Mouse (Mus musculus): Measurements from ENCODE around the gene Ifngr1. TPM values are rescaled to one million over a fixed set of nuclear protein-coding genes. Genes with fewer than 3 reads are reported as not detected.

Gene Ifngr1
- polyA plus RNA-seq (2015; fragmentation: Nextera tagmentation; extraction: Ambion mirVana), result 22.3 and 23.1 TPM in 2 replicates

GRCm38 (mm10) chr10:19591641-19592441, at the start of gene Ifngr1:
Gene Ifngr1 (plus strand): TSS chr10:19591949.
- under 1% methylated on average over 52 of the region's 52 CpGs for WGBS
- no peaks in the 10 kb centered on the region for H3K36me3 ChIP-seq
- H3K4me1 ChIP-seq (replicated peaks), result peaks cover 12% of the 10 kb centered on the region
- H3K27ac ChIP-seq (replicated peaks), result peak within 1 kb of the TSS; percentile 66
- H3K9me3 ChIP-seq, result no peaks in the 10 kb centered on the region
- peak within 1 kb of the TSS; percentile 89 for H3K4me2 ChIP-seq
- ATAC-seq (ENCODE audit: low FRiP score, low read depth), result peak; percentile 100
- H3K27me3 ChIP-seq, result no peaks in the 10 kb centered on the region
- H3K4me3 ChIP-seq, result peak within 1 kb of the TSS; percentile 60
- H3K9ac ChIP-seq, result peak within 1 kb of the TSS; percentile 77

GRCm38 (mm10) chr10:19546825-19547224, 44.9 kb upstream of the Ifngr1 start:
- Histone ChIP-seq H3K27me3 (no peaks in the 10 kb centered on the region), H3K4me3 (no peak overlapping the region), H3K27ac (replicated peaks) (no peak overlapping the region), H3K36me3 (no peaks in the 10 kb centered on the region), H3K9me3 (no peaks in the 10 kb centered on the region), H3K9ac (no peak overlapping the region), H3K4me2 (no peak overlapping the region), H3K4me1 (replicated peaks) (no peaks in the 10 kb centered on the region)
- WGBS, result 96% methylated on average over 1 of the region's 1 CpGs
- no peak for ATAC-seq (ENCODE audit: low FRiP score, low read depth)

GRCm38 (mm10) chr10:19548016-19548415, 43.7 kb upstream of the Ifngr1 start:
- Histone ChIP-seq H3K36me3 (no peaks in the 10 kb centered on the region), H3K9ac (no peak overlapping the region), H3K4me3 (no peak overlapping the region), H3K27ac (replicated peaks) (no peak overlapping the region), H3K4me2 (no peak overlapping the region), H3K9me3 (no peaks in the 10 kb centered on the region), H3K4me1 (replicated peaks) (no peaks in the 10 kb centered on the region), H3K27me3 (no peaks in the 10 kb centered on the region)
- WGBS, result 64% methylated on average over 1 of the region's 1 CpGs
- no peak for ATAC-seq (ENCODE audit: low FRiP score, low read depth)

- 89% methylated on average over 2 of the region's 2 CpGs for WGBS
- Histone ChIP-seq H3K9me3 (no peaks in the 10 kb centered on the region), H3K36me3 (no peaks in the 10 kb centered on the region), H3K4me1 (replicated peaks) (no peaks in the 10 kb centered on the region), H3K4me3 (no peak overlapping the region), H3K9ac (no peak overlapping the region), H3K27ac (replicated peaks) (no peak overlapping the region), H3K4me2 (no peak overlapping the region), H3K27me3 (no peaks in the 10 kb centered on the region)
- no peak for ATAC-seq (ENCODE audit: low FRiP score, low read depth)
Measured at GRCm38 (mm10) chr10:19548491-19548890, 43.3 kb upstream of the Ifngr1 start.

- WGBS, result 90% methylated on average over 3 of the region's 3 CpGs
- no peak overlapping the region for H3K4me3 ChIP-seq
- no peaks in the 10 kb centered on the region for H3K27me3 ChIP-seq
- H3K4me1 ChIP-seq (replicated peaks), result no peaks in the 10 kb centered on the region
- H3K4me2 ChIP-seq, result no peak overlapping the region
- no peak overlapping the region for H3K27ac ChIP-seq (replicated peaks)
- no peaks in the 10 kb centered on the region for H3K36me3 ChIP-seq
- H3K9ac ChIP-seq, result no peak overlapping the region
- ATAC-seq (ENCODE audit: low FRiP score, low read depth), result no peak
- H3K9me3 ChIP-seq, result no peaks in the 10 kb centered on the region
Measured at GRCm38 (mm10) chr10:19551585-19551984, 40.2 kb upstream of the Ifngr1 start.

- no peaks in the 10 kb centered on the region for H3K4me1 ChIP-seq (replicated peaks)
- H3K4me3 ChIP-seq, result no peak overlapping the region
- no peak overlapping the region for H3K27ac ChIP-seq (replicated peaks)
- WGBS, result 80% methylated on average over 2 of the region's 2 CpGs
- H3K27me3 ChIP-seq, result no peaks in the 10 kb centered on the region
- H3K4me2 ChIP-seq, result no peak overlapping the region
- H3K36me3 ChIP-seq, result no peaks in the 10 kb centered on the region
- H3K9ac ChIP-seq, result no peak overlapping the region
- ATAC-seq (ENCODE audit: low FRiP score, low read depth), result no peak
- H3K9me3 ChIP-seq, result no peaks in the 10 kb centered on the region
Measured at GRCm38 (mm10) chr10:19553857-19554256, 37.9 kb upstream of the Ifngr1 start.

- H3K27me3 ChIP-seq, result no peaks in the 10 kb centered on the region
- no peaks in the 10 kb centered on the region for H3K9me3 ChIP-seq
- H3K4me3 ChIP-seq, result no peak overlapping the region
- no peak overlapping the region for H3K27ac ChIP-seq (replicated peaks)
- H3K36me3 ChIP-seq, result no peaks in the 10 kb centered on the region
- ATAC-seq (ENCODE audit: low FRiP score, low read depth), result no peak
- no peaks in the 10 kb centered on the region for H3K4me1 ChIP-seq (replicated peaks)
- WGBS, result 89% methylated on average over 4 of the region's 4 CpGs
- H3K4me2 ChIP-seq, result no peak overlapping the region
- H3K9ac ChIP-seq, result no peak overlapping the region
Measured at GRCm38 (mm10) chr10:19557696-19558095, 34.1 kb upstream of the Ifngr1 start.

- no peak overlapping the region for H3K27ac ChIP-seq (replicated peaks)
- H3K4me3 ChIP-seq, result no peak overlapping the region
- no peak for ATAC-seq (ENCODE audit: low FRiP score, low read depth)
- H3K36me3 ChIP-seq, result no peaks in the 10 kb centered on the region
- H3K9me3 ChIP-seq, result no peaks in the 10 kb centered on the region
- H3K4me1 ChIP-seq (replicated peaks), result no peaks in the 10 kb centered on the region
- WGBS, result 75% methylated on average over 8 of the region's 8 CpGs
- no peaks in the 10 kb centered on the region for H3K27me3 ChIP-seq
- H3K9ac ChIP-seq, result no peak overlapping the region
- H3K4me2 ChIP-seq, result no peak overlapping the region
Measured at GRCm38 (mm10) chr10:19559565-19560165, 32.1 kb upstream of the Ifngr1 start.

GRCm38 (mm10) chr10:19562598-19562997, 29.2 kb upstream of the Ifngr1 start:
- H3K36me3 ChIP-seq, result no peaks in the 10 kb centered on the region
- H3K9ac ChIP-seq, result no peak overlapping the region
- H3K9me3 ChIP-seq, result no peaks in the 10 kb centered on the region
- no peak for ATAC-seq (ENCODE audit: low FRiP score, low read depth)
- no peak overlapping the region for H3K4me2 ChIP-seq
- H3K27ac ChIP-seq (replicated peaks), result no peak overlapping the region
- WGBS, result 96% methylated on average over 3 of the region's 3 CpGs
- no peaks in the 10 kb centered on the region for H3K4me1 ChIP-seq (replicated peaks)
- H3K4me3 ChIP-seq, result no peak overlapping the region
- H3K27me3 ChIP-seq, result no peaks in the 10 kb centered on the region

GRCm38 (mm10) chr10:19563443-19563861, 28.3 kb upstream of the Ifngr1 start:
- no peaks in the 10 kb centered on the region for H3K27me3 ChIP-seq
- no peak for ATAC-seq (ENCODE audit: low FRiP score, low read depth)
- no peak overlapping the region for H3K4me3 ChIP-seq
- no peaks in the 10 kb centered on the region for H3K4me1 ChIP-seq (replicated peaks)
- H3K9ac ChIP-seq, result no peak overlapping the region
- WGBS, result 73% methylated on average over 1 of the region's 1 CpGs
- no peaks in the 10 kb centered on the region for H3K9me3 ChIP-seq
- H3K36me3 ChIP-seq, result no peaks in the 10 kb centered on the region
- H3K4me2 ChIP-seq, result no peak overlapping the region
- no peak overlapping the region for H3K27ac ChIP-seq (replicated peaks)

- Histone ChIP-seq H3K27me3 (no peaks in the 10 kb centered on the region), H3K36me3 (no peaks in the 10 kb centered on the region), H3K4me1 (replicated peaks) (no peaks in the 10 kb centered on the region), H3K27ac (replicated peaks) (no peak overlapping the region), H3K9me3 (no peaks in the 10 kb centered on the region), H3K4me2 (no peak overlapping the region), H3K4me3 (no peak overlapping the region), H3K9ac (no peak overlapping the region)
- ATAC-seq (ENCODE audit: low FRiP score, low read depth), result no peak
- WGBS, result 96% methylated on average over 4 of the region's 4 CpGs
Measured at GRCm38 (mm10) chr10:19567481-19567880, 24.3 kb upstream of the Ifngr1 start.

GRCm38 (mm10) chr10:19570288-19570687, 21.5 kb upstream of the Ifngr1 start:
- no peak overlapping the region for H3K4me2 ChIP-seq
- no peak overlapping the region for H3K9ac ChIP-seq
- no peaks in the 10 kb centered on the region for H3K36me3 ChIP-seq
- H3K27me3 ChIP-seq, result no peaks in the 10 kb centered on the region
- no peaks in the 10 kb centered on the region for H3K4me1 ChIP-seq (replicated peaks)
- no peak overlapping the region for H3K4me3 ChIP-seq
- no peaks in the 10 kb centered on the region for H3K9me3 ChIP-seq
- WGBS, result 93% methylated on average over 4 of the region's 4 CpGs
- ATAC-seq (ENCODE audit: low FRiP score, low read depth), result no peak
- no peak overlapping the region for H3K27ac ChIP-seq (replicated peaks)

All from hindbrain, embryonic 15.5 days (tissue).